Mouse (Mus musculus) midbrain, embryonic 16.5 days (tissue): ENCODE results near the gene Anxa2. TPM values are rescaled to one million over a fixed set of nuclear protein-coding genes. Genes with fewer than 3 reads are reported as not detected.

Source experiments
- ATAC-seq: fragments of 200-750 bp; cut with Nextera tagmentation; 2 replicates; pipeline ENCODE4 v1.8.0; 2017; ENCODE audit warnings: moderate TSS enrichment
- H3K27ac ChIP-seq: fragments of 300-500 bp; sonication (generic); 2 replicates; pipeline ENCODE4 v1.5.1; 2014; ENCODE audit warnings: mild to moderate bottlenecking, low read length, mixed read lengths
- H3K27me3 ChIP-seq: fragments of 300-500 bp; sonication (generic); 2 replicates; pipeline ENCODE4 v1.6.1; 2014; ENCODE audit warnings: low read depth, low read length, mixed read lengths; ENCODE audit not compliant: control insufficient read depth, insufficient read depth
- H3K36me3 ChIP-seq: fragments of 300-500 bp; sonication (generic); 2 replicates; pipeline ENCODE4 v1.6.1; 2014; ENCODE audit warnings: mild to moderate bottlenecking, low read length, moderate library complexity, mixed read lengths; ENCODE audit not compliant: control insufficient read depth, insufficient read depth
- H3K4me1 ChIP-seq: fragments of 300-500 bp; sonication (generic); 2 replicates; pipeline ENCODE4 v1.6.1; 2014; ENCODE audit warnings: mild to moderate bottlenecking, low read length, mixed read lengths; ENCODE audit not compliant: control insufficient read depth, insufficient read depth
- H3K4me2 ChIP-seq: fragments of 300-500 bp; sonication (generic); 2 replicates; pipeline ENCODE4 v1.6.1; 2014; ENCODE audit warnings: mild to moderate bottlenecking, low read length, mixed read lengths
- H3K4me3 ChIP-seq: fragments of 300-500 bp; sonication (generic); 2 replicates; pipeline ENCODE4 v1.5.1; 2014; ENCODE audit warnings: low read depth, mild to moderate bottlenecking, low read length, moderate library complexity, mixed read lengths
- H3K9ac ChIP-seq: fragments of 300-500 bp; sonication (generic); 2 replicates; pipeline ENCODE4 v1.6.1; 2014; ENCODE audit warnings: low read depth, low read length, mixed read lengths
- H3K9me3 ChIP-seq: fragments of 300-500 bp; sonication (generic); replicated peaks from 2 replicates; pipeline ENCODE4 v1.6.1; 2014; ENCODE audit warnings: mild to moderate bottlenecking, low read length, mixed read lengths; ENCODE audit not compliant: control insufficient read depth, poor library complexity, severe bottlenecking
- WGBS: fragments of 180-500 bp; shearing (Covaris S2); extraction: QIAGEN DNeasy Blood & Tissue Kit; methylation state at CpG from one replicate; pipeline ENCODE4 v1.1.7; 2014; 5-methylcytosine and 5-hydroxymethylcytosine counted together
- polyA plus RNA-seq: library from polyadenylated mRNA; unstranded; fragments of >200 nt; fragmentation: Nextera tagmentation; extraction: Ambion mirVana; gene quantifications from 2 replicates; pipeline ENCODE4 v1.2.1, GENCODE M21; 2015

Anxa2 gene
- polyA plus RNA-seq, 1 experiment from 2014 or later = 95.3 TPM

DNA sequence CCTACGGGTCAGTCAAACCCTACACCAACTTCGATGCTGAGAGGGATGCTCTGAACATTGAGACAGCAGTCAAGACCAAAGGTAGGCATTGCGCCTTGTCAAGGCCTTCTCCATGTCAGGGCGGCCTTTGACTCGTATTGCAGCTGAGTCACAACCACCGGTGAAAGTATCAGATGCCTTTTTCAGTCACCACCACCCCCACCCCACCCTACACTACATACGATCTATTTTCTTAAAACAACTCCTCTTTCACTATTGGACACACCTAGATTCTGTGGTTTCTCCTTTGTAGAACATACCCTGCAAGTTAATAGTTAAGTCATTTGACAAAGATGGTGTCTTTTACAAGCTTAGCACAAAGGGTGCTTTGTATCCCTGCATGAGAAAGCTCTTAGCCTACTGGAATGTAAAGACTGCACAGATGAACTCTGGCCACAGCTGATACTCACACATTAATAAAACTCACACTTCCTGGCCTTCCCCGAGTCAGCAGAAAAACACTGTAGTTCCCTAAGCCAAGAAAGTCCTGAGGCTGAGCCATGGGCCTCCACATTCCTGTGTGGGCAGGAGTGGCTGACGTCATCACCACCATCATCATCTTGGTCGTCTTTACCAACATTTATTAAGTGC is 14.0 kb downstream of the Anxa2 start:
- Histone ChIP-seq H3K27ac (no peak overlapping the region), H3K4me1 (peaks cover 11% of the 10 kb centered on the region), H3K27me3 (no peaks in the 10 kb centered on the region), H3K4me2 (no peak overlapping the region), H3K9ac (no peak overlapping the region), H3K9me3 (no peaks in the 10 kb centered on the region), H3K4me3 (no peak overlapping the region), H3K36me3 (no peaks in the 10 kb centered on the region)
- ATAC-seq = no peak
- WGBS = 70% methylated on average over 10 of the region's 10 CpGs

DNA sequence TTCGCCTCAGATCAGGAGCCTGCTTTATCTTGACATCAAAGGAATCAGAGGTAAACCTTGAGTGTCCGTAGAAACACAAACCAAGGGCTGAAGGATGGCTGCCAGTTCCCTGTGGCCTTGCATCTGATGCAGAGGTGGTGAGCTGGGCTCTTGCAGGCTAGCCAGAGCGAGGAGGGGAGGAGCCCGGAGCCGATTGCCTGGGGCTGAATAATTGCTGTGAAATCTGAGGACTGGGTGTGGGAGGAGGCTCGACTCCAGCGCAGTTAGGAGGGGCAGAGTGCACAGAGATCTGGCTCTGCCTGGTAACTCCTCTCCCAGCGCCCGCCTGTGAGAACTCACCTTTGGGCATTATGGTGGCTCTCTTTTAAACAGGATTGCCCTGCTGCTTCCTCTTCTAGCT is 15.6 kb downstream of the Anxa2 start:
- H3K27me3 ChIP-seq = no peaks in the 10 kb centered on the region
- 10% methylated on average over 9 of the region's 9 CpGs for WGBS
- H3K9ac ChIP-seq = peak overlapping the region; percentile 30; the same call in 1 of the 2 replicates
- no peaks in the 10 kb centered on the region for H3K9me3 ChIP-seq
- peak overlapping the region; percentile 40 for H3K4me2 ChIP-seq
- no peak overlapping the region for H3K27ac ChIP-seq
- peaks cover 11% of the 10 kb centered on the region for H3K4me1 ChIP-seq
- no peak overlapping the region for H3K4me3 ChIP-seq
- H3K36me3 ChIP-seq = no peaks in the 10 kb centered on the region
- peak; percentile 70; the same call in 1 of the 2 replicates for ATAC-seq

DNA sequence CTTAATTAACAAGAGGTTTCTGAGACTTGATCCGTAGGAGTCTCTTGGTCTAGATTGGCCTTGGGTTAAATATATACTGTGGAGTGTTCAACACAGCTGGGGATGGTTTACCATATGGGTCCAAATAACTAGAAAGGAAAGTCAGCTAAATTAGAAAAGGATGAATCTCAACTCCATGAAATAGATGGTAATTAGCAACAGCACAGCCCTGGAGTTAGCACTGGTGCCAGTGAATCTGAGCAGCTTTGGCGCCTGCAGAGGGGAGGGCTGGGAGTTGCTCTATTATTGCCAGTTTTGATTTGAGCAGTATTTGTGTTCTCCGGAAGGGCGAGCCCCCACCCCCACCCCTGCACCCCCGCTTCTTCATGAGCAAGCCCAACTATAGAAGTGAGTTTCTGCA is 16.9 kb downstream of the Anxa2 start:
- H3K4me1 ChIP-seq = peaks cover 11% of the 10 kb centered on the region
- no peaks in the 10 kb centered on the region for H3K27me3 ChIP-seq
- no peak overlapping the region for H3K9ac ChIP-seq
- H3K4me3 ChIP-seq = no peak overlapping the region
- ATAC-seq = 0 out of 2 replicates have a peak, but pooled peaks have one; percentile 14
- no peak overlapping the region for H3K27ac ChIP-seq
- no peaks in the 10 kb centered on the region for H3K36me3 ChIP-seq
- WGBS = 64% methylated on average over 5 of the region's 5 CpGs
- no peaks in the 10 kb centered on the region for H3K9me3 ChIP-seq
- no peak overlapping the region for H3K4me2 ChIP-seq

DNA sequence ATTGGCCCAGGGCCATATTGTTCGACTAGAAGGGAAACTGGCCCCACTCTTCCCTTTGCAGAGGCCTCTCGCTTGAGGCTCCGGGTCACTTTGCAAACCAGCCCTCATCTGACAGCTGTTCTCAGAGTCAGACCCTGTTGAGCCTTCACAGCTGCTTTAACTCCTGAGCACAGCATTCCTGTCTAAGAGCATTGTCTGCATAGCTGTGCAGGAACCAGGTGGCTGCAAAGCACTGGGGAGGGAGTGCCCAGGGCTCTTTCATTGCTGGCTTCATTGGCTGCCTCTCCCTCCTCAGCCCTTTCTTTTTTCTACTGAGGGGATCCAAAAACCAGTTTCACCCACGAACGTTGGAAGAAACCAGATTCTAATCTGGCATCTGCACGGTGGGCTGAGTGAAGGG is 17.5 kb downstream of the Anxa2 start:
- H3K9ac ChIP-seq = 0 out of 2 replicates have a peak overlapping the region, but pooled peaks have one; percentile 24
- peaks cover 11% of the 10 kb centered on the region for H3K4me1 ChIP-seq
- 26% methylated on average over 6 of the region's 6 CpGs for WGBS
- no peak overlapping the region for H3K27ac ChIP-seq
- no peaks in the 10 kb centered on the region for H3K9me3 ChIP-seq
- H3K4me2 ChIP-seq = no peak overlapping the region
- no peak overlapping the region for H3K4me3 ChIP-seq
- no peak for ATAC-seq
- no peaks in the 10 kb centered on the region for H3K27me3 ChIP-seq
- H3K36me3 ChIP-seq = no peaks in the 10 kb centered on the region

DNA sequence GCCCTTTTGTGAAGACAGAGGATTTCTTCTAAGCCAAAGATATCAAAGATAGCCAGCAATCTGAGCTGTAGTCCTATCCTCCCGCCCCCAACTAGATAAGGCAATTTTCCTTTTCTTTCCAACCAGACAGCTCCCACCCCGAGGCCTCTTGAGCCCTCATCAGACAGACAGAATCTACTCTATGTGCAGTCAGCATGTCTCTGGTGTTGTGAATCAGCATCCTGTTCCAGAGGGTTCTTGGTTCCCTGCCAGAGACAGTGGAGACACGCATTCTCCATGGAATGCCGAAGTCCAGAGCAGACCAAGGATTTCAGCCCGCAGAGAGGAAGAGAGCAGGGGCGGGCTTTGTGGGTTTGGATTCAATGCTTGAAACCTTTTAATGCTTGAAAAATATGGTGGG is 19.3 kb downstream of the Anxa2 start:
- no peak for ATAC-seq
- Histone ChIP-seq H3K9ac (no peak overlapping the region), H3K27ac (no peak overlapping the region; the same call in 1 of the 2 replicates), H3K4me3 (no peak overlapping the region), H3K27me3 (no peaks in the 10 kb centered on the region), H3K4me1 (peaks cover 11% of the 10 kb centered on the region), H3K36me3 (no peaks in the 10 kb centered on the region), H3K4me2 (no peak overlapping the region), H3K9me3 (no peaks in the 10 kb centered on the region)
- WGBS = 77% methylated on average over 6 of the region's 6 CpGs

DNA sequence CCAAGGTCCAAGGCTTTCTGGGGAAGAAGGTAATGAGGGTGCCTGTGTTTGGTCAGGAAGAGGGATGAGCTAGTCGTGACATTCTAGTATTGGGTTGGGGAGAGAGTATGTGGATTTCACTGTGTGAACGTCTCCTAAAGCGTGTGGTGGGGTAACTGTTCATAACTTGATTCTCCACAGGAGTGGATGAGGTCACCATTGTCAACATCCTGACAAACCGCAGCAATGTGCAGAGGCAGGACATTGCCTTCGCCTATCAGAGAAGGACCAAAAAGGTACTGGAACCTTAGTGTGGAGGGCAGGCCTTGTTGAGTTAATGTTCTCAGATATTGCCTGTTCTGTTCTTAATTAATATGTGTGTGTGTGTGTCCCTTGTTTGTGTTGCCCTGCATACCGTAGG is 22.5 kb downstream of the Anxa2 start:
- no peak for ATAC-seq
- 86% methylated on average over 6 of the region's 6 CpGs for WGBS
- Histone ChIP-seq H3K4me2 (no peak overlapping the region), H3K4me3 (no peak overlapping the region), H3K9ac (no peak overlapping the region), H3K4me1 (no peaks in the 10 kb centered on the region; the same call in 1 of the 2 replicates), H3K36me3 (no peaks in the 10 kb centered on the region), H3K27me3 (no peaks in the 10 kb centered on the region), H3K9me3 (no peaks in the 10 kb centered on the region), H3K27ac (no peak overlapping the region)

DNA sequence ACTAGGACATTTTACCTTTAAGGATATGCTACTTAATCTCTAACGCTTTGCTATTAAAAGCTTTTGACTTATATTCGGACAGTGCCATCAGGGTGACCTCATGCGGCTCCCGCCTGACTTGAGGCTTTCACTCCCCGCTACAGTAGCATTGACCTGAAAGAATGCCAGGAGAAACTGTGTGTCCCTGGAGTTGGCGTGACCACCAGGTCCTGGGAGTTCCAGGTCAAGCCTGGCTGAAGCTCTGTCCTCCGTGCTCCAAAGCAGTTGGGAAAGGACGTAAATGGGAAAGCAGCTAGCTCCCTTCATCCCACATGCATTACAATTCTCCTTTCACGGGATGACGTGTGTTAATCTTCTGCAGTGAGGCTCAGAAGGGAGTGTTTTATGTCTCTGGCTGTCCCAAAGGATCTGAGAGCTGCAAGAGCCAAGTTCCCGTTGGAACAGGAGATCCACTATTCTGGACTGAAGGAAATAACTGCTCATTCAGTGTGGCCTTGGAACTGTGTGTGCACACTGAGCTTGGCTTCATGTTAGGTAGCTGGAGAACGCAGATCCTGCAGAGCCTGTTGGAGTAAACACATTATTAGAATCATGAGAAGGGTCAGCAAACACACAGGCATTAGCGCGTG is 23.9 kb downstream of the Anxa2 start:
- no peaks in the 10 kb centered on the region for H3K27me3 ChIP-seq
- no peaks in the 10 kb centered on the region for H3K4me1 ChIP-seq
- no peak for ATAC-seq
- 64% methylated on average over 14 of the region's 14 CpGs for WGBS
- H3K9me3 ChIP-seq = no peaks in the 10 kb centered on the region
- no peaks in the 10 kb centered on the region for H3K36me3 ChIP-seq
- H3K27ac ChIP-seq = no peak overlapping the region
- H3K4me2 ChIP-seq = no peak overlapping the region
- H3K9ac ChIP-seq = no peak overlapping the region
- H3K4me3 ChIP-seq = no peak overlapping the region

DNA sequence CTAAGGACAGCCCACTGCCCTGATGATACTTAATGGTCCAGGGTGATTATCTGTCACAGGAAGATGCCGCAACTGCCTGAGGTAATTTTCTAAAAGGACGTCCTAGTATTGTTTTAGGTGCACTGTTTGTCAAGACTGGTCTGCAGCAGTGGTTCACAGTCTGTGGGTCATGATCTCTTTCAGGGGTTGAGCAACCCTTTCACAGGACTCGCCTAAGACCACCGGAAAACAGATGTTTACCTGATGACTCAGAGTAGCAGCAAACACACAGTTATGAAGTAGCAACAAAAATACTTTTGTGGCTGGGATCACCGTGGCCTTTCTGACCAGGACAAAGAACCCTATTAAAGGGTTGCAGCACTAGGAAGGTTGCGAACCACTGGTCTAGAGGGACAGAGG is 24.4 kb downstream of the Anxa2 start:
- Histone ChIP-seq H3K4me2 (no peak overlapping the region), H3K4me3 (no peak overlapping the region), H3K4me1 (no peaks in the 10 kb centered on the region), H3K27me3 (no peaks in the 10 kb centered on the region), H3K27ac (no peak overlapping the region), H3K9ac (no peak overlapping the region), H3K36me3 (no peaks in the 10 kb centered on the region), H3K9me3 (no peaks in the 10 kb centered on the region)
- no peak for ATAC-seq
- 73% methylated on average over 6 of the region's 6 CpGs for WGBS

DNA sequence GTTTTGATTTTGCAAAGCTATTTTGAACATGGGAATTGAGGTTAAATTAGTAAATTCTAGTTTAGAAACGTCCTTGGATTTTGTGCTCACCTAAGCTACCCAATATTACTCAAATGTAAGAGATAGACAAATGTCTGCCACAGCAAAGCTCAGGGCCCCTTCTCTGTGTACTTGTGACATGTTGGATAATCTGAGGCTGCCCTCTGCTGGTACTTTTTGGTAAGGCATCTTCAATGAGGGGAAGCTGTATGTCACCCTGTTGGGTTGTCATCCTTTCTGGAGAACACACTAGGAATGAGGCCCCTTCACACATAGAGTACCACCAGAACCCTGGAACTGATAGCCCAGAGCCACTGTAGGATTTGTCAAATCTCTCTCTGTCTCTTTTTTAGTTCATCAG is 26.9 kb downstream of the Anxa2 start:
- no peaks in the 10 kb centered on the region for H3K36me3 ChIP-seq
- ATAC-seq = peak; percentile 72; the same call in 1 of the 2 replicates
- H3K4me3 ChIP-seq = no peak overlapping the region
- 3% methylated on average over 1 of the region's 1 CpGs for WGBS
- no peak overlapping the region for H3K9ac ChIP-seq
- H3K4me2 ChIP-seq = no peak overlapping the region
- H3K27me3 ChIP-seq = no peaks in the 10 kb centered on the region; the same call in 1 of the 2 replicates
- no peaks in the 10 kb centered on the region for H3K4me1 ChIP-seq
- no peaks in the 10 kb centered on the region for H3K9me3 ChIP-seq
- H3K27ac ChIP-seq = no peak overlapping the region
